Mouse (Mus musculus) G1E (cell line): ENCODE measurements around the gene Atrn.

Experiments used
- CTCF ChIP-seq: IDR thresholded peaks from 2 replicates; pipeline ENCODE4 v1.5.1; 2012; ENCODE audit warnings: low read depth, low read length, inconsistent platforms, mixed read lengths
- GATA1 ChIP-seq: IDR thresholded peaks from 2 replicates; pipeline ENCODE4 v1.6.1; 2012; ENCODE audit warnings: borderline replicate concordance, low read length, inconsistent platforms, mixed read lengths
- GATA2 ChIP-seq: IDR thresholded peaks from 2 replicates; pipeline ENCODE4 v1.6.1; 2012; ENCODE audit warnings: low read depth, low read length, inconsistent platforms, borderline replicate concordance
- TAL1 ChIP-seq: conservative IDR thresholded peaks from 2 replicates; pipeline ENCODE4 v1.6.1; 2012; ENCODE audit warnings: low read depth, low read length, inconsistent platforms, mixed read lengths

DNA sequence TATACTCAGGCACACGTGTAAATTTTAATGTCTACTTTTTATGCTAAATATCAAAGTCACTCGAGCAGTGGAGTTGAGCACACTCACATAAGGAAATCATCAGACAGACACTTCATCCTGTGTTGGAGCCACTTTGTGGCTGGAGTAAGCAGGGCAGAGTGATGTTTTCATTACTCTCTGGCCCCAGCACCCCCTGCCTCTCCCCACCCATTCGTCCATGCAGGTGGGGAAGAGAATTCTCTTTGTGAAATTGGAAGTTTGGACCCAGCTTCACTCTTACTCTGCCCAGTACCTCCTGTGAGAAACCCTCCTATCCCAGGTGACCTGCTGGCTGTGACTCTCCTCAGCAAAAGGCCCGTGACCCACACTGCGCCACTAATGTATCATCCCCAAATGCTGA lies 132.4 kb downstream of the Atrn start:
- TF ChIP-seq CTCF, result no peak
- no peak for TF ChIP-seq GATA2
- TF ChIP-seq TAL1, result no peak
- no peak for TF ChIP-seq GATA1
